Mouse (Mus musculus) embryonic facial prominence, embryonic 14.5 days (tissue): ENCODE measurements at regions not wholly inside any gene's neighbourhood (a gene's known extent, or its start where the extent isn't known, plus 50 kb on each side); places are given as distances from the start of the nearest gene placed in this dataset.
A peak's percentile ranks its signal among the peaks of the same experiment; 100 is the strongest.

Experiments used
- ATAC-seq: fragments of 200-750 bp; cut with Nextera tagmentation; 2 replicates; pipeline ENCODE4 v1.8.0; 2017; ENCODE audit warnings: low read depth, moderate number of reproducible peaks, moderate TSS enrichment
- DNase-seq: peaks from one replicate; pipeline ENCODE4 v3.0.0-alpha.2; 2015; ENCODE audit warnings: low spot score
- H3K27ac ChIP-seq: fragments of 300-500 bp; sonication (generic); replicated peaks from 2 replicates; pipeline ENCODE4 v1.5.1; 2014; ENCODE audit warnings: low read depth, mild to moderate bottlenecking, low read length, moderate library complexity
- H3K27me3 ChIP-seq: fragments of 300-500 bp; sonication (generic); replicated peaks from 2 replicates; pipeline ENCODE4 v1.6.1; 2014; ENCODE audit warnings: low read length; ENCODE audit not compliant: control insufficient read depth, insufficient read depth
- H3K36me3 ChIP-seq: fragments of 300-500 bp; sonication (generic); 2 replicates; pipeline ENCODE4 v1.6.1; 2014; ENCODE audit warnings: low read length, mixed read lengths; ENCODE audit not compliant: control insufficient read depth, insufficient read depth
- H3K4me1 ChIP-seq: fragments of 300-500 bp; sonication (generic); 2 replicates; pipeline ENCODE4 v1.6.1; 2014; ENCODE audit warnings: antibody characterized with exemption, low read length; ENCODE audit not compliant: control insufficient read depth, insufficient read depth
- H3K4me2 ChIP-seq: fragments of 300-500 bp; sonication (generic); 2 replicates; pipeline ENCODE4 v1.6.1; 2014; ENCODE audit warnings: low read depth, mild to moderate bottlenecking, low read length, moderate library complexity, mixed read lengths
- H3K4me3 ChIP-seq: fragments of 300-500 bp; sonication (generic); 2 replicates; pipeline ENCODE4 v1.5.1; 2014; ENCODE audit warnings: low read depth, mild to moderate bottlenecking, low read length
- H3K9ac ChIP-seq: fragments of 300-500 bp; sonication (generic); 2 replicates; pipeline ENCODE4 v1.6.1; 2014; ENCODE audit warnings: low read depth, mild to moderate bottlenecking, low read length, moderate library complexity, mixed read lengths
- H3K9me3 ChIP-seq: fragments of 300-500 bp; sonication (generic); 2 replicates; pipeline ENCODE4 v1.6.1; 2016; ENCODE audit warnings: low read length; ENCODE audit not compliant: control insufficient read depth
- WGBS: fragments of 180-500 bp; shearing (Covaris S2); extraction: QIAGEN DNeasy Blood & Tissue Kit; methylation state at CpG from one replicate; pipeline ENCODE4 v1.1.7; 2014; 5-methylcytosine and 5-hydroxymethylcytosine counted together

DNA sequence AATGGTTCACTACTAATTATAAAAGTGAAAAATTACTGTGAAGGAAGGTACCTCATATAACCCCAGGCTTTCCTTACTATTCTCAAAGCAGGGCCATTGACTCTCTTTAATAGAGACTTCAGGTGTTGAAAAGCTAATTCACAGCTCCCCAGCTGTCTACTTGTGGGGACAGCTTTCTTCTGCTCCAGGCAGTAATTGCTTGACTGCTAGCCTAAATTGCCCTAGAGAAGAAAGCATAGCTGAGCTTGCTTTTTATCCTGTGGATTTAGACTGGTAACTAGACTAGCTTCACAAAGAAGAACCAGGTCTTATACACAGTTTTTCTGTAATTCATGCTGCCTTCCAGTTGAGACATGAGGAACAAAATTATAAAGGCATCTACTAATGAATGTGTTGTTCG lies 452.6 kb upstream of the Agtr1b start:
- Histone ChIP-seq H3K27me3 (no peaks in the 10 kb centered on the region), H3K9me3 (no peaks in the 10 kb centered on the region), H3K4me3 (no peak overlapping the region), H3K4me2 (no peak overlapping the region), H3K4me1 (no peaks in the 10 kb centered on the region), H3K9ac (no peak overlapping the region), H3K27ac (no peak overlapping the region), H3K36me3 (no peaks in the 10 kb centered on the region)
- no peak for DNase-seq
- ATAC-seq: no peak
- 47% methylated on average over 1 of the region's 1 CpGs for WGBS

DNA sequence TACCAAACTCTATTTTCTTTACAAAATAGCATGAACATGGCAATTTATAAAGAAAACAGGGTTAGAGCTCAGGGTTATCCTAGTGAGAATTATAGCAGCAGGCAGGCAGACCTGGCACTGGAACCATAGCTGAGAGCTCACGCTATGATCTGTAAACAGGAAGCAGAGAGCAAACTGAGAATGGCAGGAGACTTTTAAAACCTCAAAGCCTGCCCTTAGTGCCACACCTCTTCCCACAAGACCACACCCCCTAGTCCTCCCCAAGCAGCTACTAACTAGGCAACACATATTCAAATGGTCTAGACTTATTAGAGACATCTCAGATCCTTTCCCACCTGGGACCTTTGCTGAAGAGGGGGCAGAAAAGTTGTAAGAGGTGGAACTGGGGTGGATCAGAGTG lies 449.6 kb upstream of the Agtr1b start:
- DNase-seq: no peak
- Histone ChIP-seq H3K4me3 (no peak overlapping the region), H3K4me1 (no peaks in the 10 kb centered on the region), H3K27me3 (no peaks in the 10 kb centered on the region), H3K27ac (no peak overlapping the region), H3K9ac (no peak overlapping the region), H3K36me3 (no peaks in the 10 kb centered on the region), H3K4me2 (no peak overlapping the region), H3K9me3 (no peaks in the 10 kb centered on the region)
- WGBS: 22% methylated on average over 1 of the region's 1 CpGs
- no peak for ATAC-seq

DNA sequence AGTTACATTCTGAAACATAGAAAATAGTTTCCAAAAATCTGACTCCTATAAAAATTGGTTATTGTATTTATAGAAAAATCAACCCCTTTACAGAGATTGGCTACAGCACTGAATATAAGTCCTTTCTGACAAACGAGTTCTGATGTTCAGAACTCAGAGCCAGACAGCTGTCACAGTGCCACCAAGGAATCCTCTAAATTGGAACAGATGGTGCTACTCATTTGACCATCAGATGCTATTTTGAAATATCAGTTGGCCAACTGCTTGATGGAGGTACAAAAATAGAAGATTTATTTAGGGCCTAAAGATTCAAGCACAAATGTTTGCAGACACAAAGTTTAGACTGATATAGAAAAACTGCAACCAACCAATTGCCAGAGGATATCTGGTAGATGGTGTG lies 427.3 kb upstream of the Agtr1b start:
- ATAC-seq (no peak), DNase-seq (peak; percentile 60)
- WGBS: 18% methylated on average over 1 of the region's 1 CpGs
- Histone ChIP-seq H3K4me2 (no peak overlapping the region), H3K27ac (no peak overlapping the region), H3K9ac (no peak overlapping the region), H3K4me1 (peaks cover 7% of the 10 kb centered on the region; the same call in 1 of the 2 replicates), H3K27me3 (no peaks in the 10 kb centered on the region), H3K36me3 (no peaks in the 10 kb centered on the region), H3K4me3 (no peak overlapping the region), H3K9me3 (no peaks in the 10 kb centered on the region)

DNA sequence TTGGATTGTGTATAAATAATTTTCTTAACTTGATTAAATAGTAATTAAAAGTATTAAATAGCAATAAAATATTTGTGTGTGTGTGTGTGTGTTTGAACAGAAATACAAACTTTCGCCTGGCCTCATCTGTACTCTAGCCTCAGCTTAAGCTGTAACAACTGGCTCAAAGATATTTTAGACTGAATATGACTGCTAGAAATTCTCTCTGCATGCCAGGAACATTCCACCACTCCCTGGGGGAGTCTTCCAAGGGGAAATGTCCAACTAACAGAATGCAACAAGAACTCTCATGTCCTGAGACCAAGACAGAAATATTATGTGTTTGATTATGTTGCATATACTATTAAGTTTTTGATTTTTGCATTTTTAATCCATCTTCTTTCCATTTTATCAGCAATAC lies 425.5 kb upstream of the Agtr1b start:
- Histone ChIP-seq H3K9me3 (no peaks in the 10 kb centered on the region), H3K27ac (no peak overlapping the region), H3K27me3 (no peaks in the 10 kb centered on the region), H3K9ac (no peak overlapping the region), H3K4me3 (no peak overlapping the region), H3K36me3 (no peaks in the 10 kb centered on the region), H3K4me2 (no peak overlapping the region), H3K4me1 (peaks cover 7% of the 10 kb centered on the region; the same call in 1 of the 2 replicates)
- ATAC-seq: 0 out of 2 replicates have a peak, but pooled peaks have one; percentile 55
- 51% methylated on average over 1 of the region's 1 CpGs for WGBS
- DNase-seq: peak; percentile 68

DNA sequence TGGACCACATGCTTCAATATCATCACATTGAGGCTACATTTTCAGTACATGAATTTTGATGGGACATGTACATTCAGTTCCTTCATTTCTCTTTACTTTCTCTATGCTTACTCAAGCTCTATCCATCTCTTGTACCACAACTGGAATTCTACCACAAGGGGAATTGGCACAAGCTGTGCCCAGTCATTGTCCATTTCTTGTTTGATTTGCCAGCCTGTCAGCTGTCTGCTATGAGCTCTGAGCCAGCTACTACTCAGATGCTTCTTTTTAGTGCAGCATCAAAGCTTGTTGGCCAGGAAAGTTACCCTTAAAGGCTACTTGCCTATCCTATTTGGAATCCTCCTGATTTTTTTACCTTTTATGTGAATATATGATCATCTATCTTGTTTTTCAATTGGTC lies 410.9 kb upstream of the Agtr1b start:
- no peak overlapping the region for H3K4me2 ChIP-seq
- no peak for ATAC-seq
- no peaks in the 10 kb centered on the region for H3K27me3 ChIP-seq
- H3K4me1 ChIP-seq: 0 out of 2 replicates have a peak, but pooled peaks cover 3% of the 10 kb centered on the region
- H3K27ac ChIP-seq: no peak overlapping the region
- no peaks in the 10 kb centered on the region for H3K36me3 ChIP-seq
- no peak overlapping the region for H3K9ac ChIP-seq
- H3K4me3 ChIP-seq: no peak overlapping the region
- DNase-seq: no peak
- H3K9me3 ChIP-seq: no peaks in the 10 kb centered on the region

DNA sequence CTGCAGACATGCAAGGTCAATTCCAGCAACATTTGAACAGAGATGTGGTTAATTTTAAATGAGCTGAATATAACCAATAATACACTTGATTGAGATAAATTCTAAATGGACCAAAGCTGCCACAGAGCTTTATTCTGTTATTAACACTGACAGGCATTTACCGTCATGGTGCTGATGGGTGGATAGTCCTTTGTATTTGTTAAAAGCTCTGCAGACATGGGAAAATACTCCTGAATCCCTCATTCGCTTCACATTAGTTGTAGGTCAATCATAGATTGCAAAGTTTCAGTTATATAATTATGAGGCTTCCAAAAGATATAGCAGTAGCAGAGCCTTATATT lies 410.0 kb upstream of the Agtr1b start:
- H3K27ac ChIP-seq: no peak overlapping the region
- DNase-seq (no peak), ATAC-seq (no peak)
- WGBS: 78% methylated on average over 2 of the region's 2 CpGs
- H3K36me3 ChIP-seq: no peaks in the 10 kb centered on the region
- H3K4me2 ChIP-seq: no peak overlapping the region
- no peaks in the 10 kb centered on the region for H3K9me3 ChIP-seq
- no peak overlapping the region for H3K9ac ChIP-seq
- H3K27me3 ChIP-seq: no peaks in the 10 kb centered on the region
- no peak overlapping the region for H3K4me3 ChIP-seq
- H3K4me1 ChIP-seq: 0 out of 2 replicates have a peak, but pooled peaks cover 3% of the 10 kb centered on the region

DNA sequence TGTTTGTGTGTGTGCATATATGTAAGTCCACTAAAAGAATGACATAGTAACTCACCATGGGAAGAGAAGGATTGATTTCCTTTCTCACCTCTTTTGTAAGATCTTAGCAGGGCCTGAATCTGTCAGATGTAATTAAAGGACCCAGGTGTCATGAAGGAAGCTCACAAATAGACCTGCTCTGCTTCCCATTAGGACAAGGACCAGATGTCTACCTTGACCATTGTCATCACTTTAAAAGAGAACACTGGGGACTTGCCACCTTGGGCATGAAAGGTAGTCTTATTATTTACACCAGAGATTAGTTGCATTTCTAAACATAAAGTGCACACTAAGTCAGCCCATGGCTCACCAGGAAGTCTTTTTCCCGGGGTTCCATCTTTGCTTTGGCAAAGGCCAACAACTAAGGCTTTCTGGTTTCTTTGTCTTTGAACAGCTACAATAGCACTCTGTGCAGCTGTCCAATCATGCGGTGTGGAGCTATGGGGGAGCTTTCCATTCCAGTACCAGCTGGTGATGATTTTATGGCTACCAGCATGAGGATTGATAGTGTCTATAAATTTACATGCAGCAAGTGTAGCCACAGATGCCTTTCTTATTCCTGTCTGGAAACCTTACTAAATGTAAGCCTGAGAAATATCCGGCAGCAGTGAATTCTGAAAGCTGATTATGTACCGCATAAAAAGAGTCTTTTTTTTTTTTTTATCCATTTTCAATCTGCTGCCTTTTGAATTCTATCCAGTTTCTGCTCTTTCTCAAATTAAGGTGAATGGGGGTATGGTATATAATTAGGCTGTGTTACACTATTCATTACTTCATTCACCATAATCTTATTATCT lies 409.4 kb upstream of the Agtr1b start:
- Histone ChIP-seq H3K4me1 (0 out of 2 replicates have a peak, but pooled peaks cover 3% of the 10 kb centered on the region), H3K36me3 (no peaks in the 10 kb centered on the region), H3K27ac (no peak overlapping the region), H3K4me2 (no peak overlapping the region), H3K27me3 (no peaks in the 10 kb centered on the region), H3K9me3 (no peaks in the 10 kb centered on the region), H3K4me3 (no peak overlapping the region), H3K9ac (no peak overlapping the region)
- peak; percentile 53; the same call in 1 of the 2 replicates for ATAC-seq
- WGBS: 57% methylated on average over 4 of the region's 4 CpGs
- peak; percentile 38 for DNase-seq

DNA sequence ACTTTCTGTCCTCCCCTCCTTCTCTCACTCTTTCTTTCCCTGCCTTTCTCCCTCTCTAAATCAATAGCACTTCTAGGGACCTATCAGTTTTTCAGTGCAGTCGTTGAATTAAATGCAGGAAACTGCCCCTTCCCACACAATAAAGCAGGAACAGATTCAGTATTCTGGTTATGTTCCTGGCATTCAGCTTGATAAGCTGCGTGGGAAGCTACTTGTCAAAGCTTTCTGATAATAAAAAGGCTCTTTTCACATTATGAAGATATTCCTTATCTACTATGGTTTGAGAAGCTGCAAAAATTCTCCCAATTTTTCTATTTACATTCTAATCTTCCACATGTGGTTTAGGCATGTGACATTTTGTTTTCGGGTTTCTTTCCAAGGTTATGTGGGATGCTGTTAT lies 367.3 kb upstream of the Agtr1b start:
- H3K27me3 ChIP-seq: no peaks in the 10 kb centered on the region
- H3K4me3 ChIP-seq: no peak overlapping the region
- 60% methylated on average over 3 of the region's 3 CpGs for WGBS
- no peak overlapping the region for H3K9ac ChIP-seq
- H3K27ac ChIP-seq: no peak overlapping the region
- no peaks in the 10 kb centered on the region for H3K9me3 ChIP-seq
- H3K4me2 ChIP-seq: no peak overlapping the region
- no peaks in the 10 kb centered on the region for H3K4me1 ChIP-seq
- ATAC-seq (no peak), DNase-seq (no peak)
- no peaks in the 10 kb centered on the region for H3K36me3 ChIP-seq

DNA sequence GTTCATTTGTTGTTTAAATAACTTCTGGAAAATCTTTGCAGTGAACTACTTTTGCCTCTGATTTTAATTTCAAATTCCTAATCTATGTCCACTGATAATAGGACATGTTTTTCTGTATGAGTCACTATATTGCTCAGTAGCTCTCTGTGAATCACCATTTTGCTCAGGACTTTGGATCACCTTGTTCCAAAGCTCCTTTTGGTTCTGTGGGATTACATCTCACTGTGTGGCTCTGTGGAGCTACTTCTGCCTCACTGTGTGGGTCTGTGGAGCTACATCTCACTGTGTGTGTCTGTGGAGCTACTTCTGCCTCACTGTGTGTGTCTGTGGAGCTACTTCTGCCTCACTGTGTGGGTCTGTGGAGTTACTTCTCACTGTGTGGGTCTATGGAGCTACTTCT lies 365.0 kb upstream of the Agtr1b start:
- no peak for DNase-seq
- no peak overlapping the region for H3K4me2 ChIP-seq

More for the DNA sequence above, 365.0 kb upstream of the Agtr1b start:
- Histone ChIP-seq H3K27me3 (no peaks in the 10 kb centered on the region), H3K9ac (no peak overlapping the region), H3K27ac (no peak overlapping the region), H3K4me3 (no peak overlapping the region), H3K9me3 (no peaks in the 10 kb centered on the region), H3K36me3 (no peaks in the 10 kb centered on the region), H3K4me1 (no peaks in the 10 kb centered on the region)
- no peak for ATAC-seq
